8 mouse cellular contexts compared by ENCODE assay signal in genomic region chr16:4879708-4880124, GRCm38 (mm10). TPM values are rescaled to one million over a fixed set of nuclear protein-coding genes. Genes with fewer than 3 reads are reported as not detected.
DNase-seq lines count a peak whose midpoint lies in the region; TF ChIP-seq lines count a peak whose summit lies in the region.

No protein-coding gene starts in this region.

- no peak for TF ChIP-seq CTCF in cortical plate, adult 2 months (IDR thresholded peaks at IDR 0.05; ENCODE audit: extremely low read depth, insufficient read depth, low read length)

- H3K4me1 ChIP-seq in cortical plate, adult 2 months (ENCODE audit: control insufficient read depth, insufficient read depth, low read length): peaks cover 6% of the 10 kb centered on the region; the same call in 1 of the 2 replicates
- H3K4me1 ChIP-seq in megakaryocyte, embryonic 14.5 days: peaks cover 75% of the 10 kb centered on the region

- peak; percentile 80 for DNase-seq in adipocyte (ENCODE audit: low spot score)
- DNase-seq in gastrocnemius, adult 8-10 months (ENCODE audit: low spot score in 2 of 2): peak; percentile 83 to 89
- peak; percentile 90 for DNase-seq in induced T-regulatory cell, adult 2 months (ENCODE audit: low read depth)
- DNase-seq in left cerebral cortex, adult 9 months (ENCODE audit: low spot score in 2 of 2): peak; percentile 84 to 90
- peak; percentile 92 to 93 for DNase-seq in right cerebral cortex, adult 2 months (ENCODE audit: low spot score in 2 of 2)
- DNase-seq in urinary bladder, postnatal 10 days (ENCODE audit: low spot score): peak; percentile 77

- peak overlapping the region; percentile 87 for H3K4me3 ChIP-seq in cortical plate, adult 2 months (ENCODE audit: insufficient read depth, low read length)
- peak overlapping the region; percentile 93 for H3K4me3 ChIP-seq in megakaryocyte, embryonic 14.5 days (replicated peaks)

- H3K27ac ChIP-seq in cortical plate, adult 2 months (ENCODE audit: insufficient read depth, low read length): peak overlapping the region; percentile 100

- H3K36me3 ChIP-seq in megakaryocyte, embryonic 14.5 days (replicated peaks; ENCODE audit: low read length): peaks cover 31% of the 10 kb centered on the region

- H3K9me3 ChIP-seq in megakaryocyte, embryonic 14.5 days: no peaks in the 10 kb centered on the region

- no peaks in the 10 kb centered on the region for H3K27me3 ChIP-seq in megakaryocyte, embryonic 14.5 days (replicated peaks)

- TF ChIP-seq POLR2A in cortical plate, adult 2 months (IDR thresholded peaks at IDR 0.05; ENCODE audit: extremely low read depth, insufficient read depth, low read length): peak; percentile 70

RNA-seq across cellular contexts. Expression of gene Ubald1, which starts 0.4 kb away (rescaled TPM):
- 58.4 and 59.4 TPM in 2 replicates for polyA plus RNA-seq in cortical plate, adult 2 months (2012; rRNA removed)
- total RNA-seq in gastrocnemius, adult 8-10 months (2022): 10 to 100 TPM; 28.6 to 40.8 (median 34.3) TPM
- 336 and 551 TPM in 2 replicates for polyA plus RNA-seq in megakaryocyte, embryonic 14.5 days (2012; ENCODE audit: insufficient read depth, low replicate concordance)

RNA-seq across cellular contexts. Expression of gene Mgrn1, which starts 6.3 kb away (rescaled TPM):
- 229 and 239 TPM in 2 replicates for polyA plus RNA-seq in cortical plate, adult 2 months (2012; rRNA removed)
- 10 to 100 TPM; 52.1 to 66.7 (median 55.3) TPM for total RNA-seq in gastrocnemius, adult 8-10 months (2022)
- 29.1 and 37.7 TPM in 2 replicates for polyA plus RNA-seq in megakaryocyte, embryonic 14.5 days (2012; ENCODE audit: insufficient read depth, low replicate concordance)

RNA-seq across cellular contexts. Expression of gene 4930562C15Rik, which starts 44.5 kb away (rescaled TPM):
- not detected in 2 replicates for polyA plus RNA-seq in cortical plate, adult 2 months (2012; rRNA removed)
- not detected for total RNA-seq in gastrocnemius, adult 8-10 months (2022)
- not detected in 2 replicates for polyA plus RNA-seq in megakaryocyte, embryonic 14.5 days (2012; ENCODE audit: insufficient read depth, low replicate concordance)

RNA-seq across cellular contexts. Expression of gene Nudt16l1, which starts 58.8 kb away (rescaled TPM):
- polyA plus RNA-seq in cortical plate, adult 2 months (2012; rRNA removed): 102 and 104 TPM in 2 replicates
- 10 to 100 TPM; 10.0 to 12.9 (median 12.7) TPM for total RNA-seq in gastrocnemius, adult 8-10 months (2022)
- 13.9 and 30.1 TPM in 2 replicates for polyA plus RNA-seq in megakaryocyte, embryonic 14.5 days (2012; ENCODE audit: insufficient read depth, low replicate concordance)

Comparison
In these comparisons a context has a peak if more than half of its experiments do, and no peak if none do; other contexts are left out.
1. Peak in every context shown above with its lines: DNase-seq, H3K4me3 ChIP-seq and H3K27ac ChIP-seq.